Mouse (Mus musculus): Measurements from ENCODE around the gene Cyp4f13.

The Cyp4f13 gene

DNA sequence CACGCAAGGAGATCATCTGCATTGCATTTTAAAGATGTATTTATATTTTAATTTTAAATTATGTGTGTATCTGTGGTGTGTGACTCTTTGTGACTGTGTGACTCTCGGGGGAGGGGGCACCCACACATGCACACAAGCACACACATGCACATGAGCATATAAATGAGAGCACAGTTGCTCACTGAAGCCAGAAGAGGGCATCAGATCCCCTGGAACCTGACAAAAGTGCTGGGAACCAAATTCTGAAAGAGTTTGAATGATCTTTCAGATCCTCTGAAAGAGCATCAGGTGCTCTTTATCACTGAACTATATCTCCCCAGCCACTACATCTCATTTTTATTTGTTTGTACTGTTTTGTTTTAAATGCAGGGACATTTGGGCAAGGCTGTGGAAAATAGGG lies 42.8 kb downstream of the Cyp4f13 start:
- DNase-seq = no peak

DNA sequence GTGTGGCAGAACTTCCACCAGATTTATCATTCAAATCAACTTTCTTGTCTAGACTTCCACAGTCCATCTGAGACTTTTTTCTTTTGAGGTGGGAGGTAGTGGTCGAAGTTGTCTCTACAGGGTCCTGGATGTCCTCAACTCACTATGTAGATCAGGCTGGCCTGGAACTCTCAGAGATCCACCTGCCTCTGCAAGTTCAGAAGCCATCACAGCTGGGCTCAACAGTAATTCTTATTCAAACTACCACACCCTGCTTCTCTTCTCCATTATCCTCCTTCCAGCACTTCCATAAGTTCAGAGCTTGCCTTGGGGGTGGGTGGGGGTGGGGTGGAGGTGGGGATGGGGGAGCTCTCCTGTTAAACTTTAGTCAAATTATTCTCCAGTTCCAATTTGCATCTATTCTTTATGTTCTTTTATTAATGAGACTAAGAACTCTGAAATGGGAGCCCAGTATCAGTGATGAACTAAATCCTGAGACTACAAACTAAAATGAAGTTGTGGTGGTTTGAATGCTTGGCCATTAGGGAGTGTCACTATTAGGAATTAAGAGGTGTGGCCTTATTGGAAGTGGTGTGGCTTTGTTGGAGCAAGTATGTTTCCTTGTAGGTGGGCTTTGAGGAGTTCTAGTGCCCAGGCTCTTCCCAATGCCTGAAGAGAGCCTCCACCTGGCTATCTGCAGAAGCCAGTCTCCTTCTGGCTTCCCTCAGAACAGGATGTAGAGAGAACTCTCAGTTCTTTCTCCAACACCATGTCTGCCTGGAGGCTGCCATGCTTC lies 45.3 kb downstream of the Cyp4f13 start:
- DNase-seq = no peak

DNA sequence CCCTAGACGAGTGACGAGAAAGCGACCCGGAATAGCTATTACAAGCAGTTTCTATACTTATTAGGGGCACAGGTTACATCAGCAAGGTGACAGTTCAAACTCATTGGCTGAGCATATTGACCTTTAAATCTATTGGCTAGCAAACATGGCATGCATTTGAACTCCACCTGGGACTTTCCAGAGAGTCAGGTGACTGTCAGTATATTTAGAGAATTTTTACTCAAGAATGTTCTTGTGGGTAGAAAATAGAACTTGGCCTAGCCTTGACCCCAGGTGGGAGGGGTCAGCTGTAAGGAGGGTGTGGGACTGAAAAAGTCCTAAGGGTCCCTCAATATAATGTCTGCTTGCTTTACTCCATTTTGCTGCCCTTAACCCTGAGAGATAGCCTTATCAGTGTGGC lies 51.8 kb downstream of the Cyp4f13 start:
- DNase-seq = no peak

DNA sequence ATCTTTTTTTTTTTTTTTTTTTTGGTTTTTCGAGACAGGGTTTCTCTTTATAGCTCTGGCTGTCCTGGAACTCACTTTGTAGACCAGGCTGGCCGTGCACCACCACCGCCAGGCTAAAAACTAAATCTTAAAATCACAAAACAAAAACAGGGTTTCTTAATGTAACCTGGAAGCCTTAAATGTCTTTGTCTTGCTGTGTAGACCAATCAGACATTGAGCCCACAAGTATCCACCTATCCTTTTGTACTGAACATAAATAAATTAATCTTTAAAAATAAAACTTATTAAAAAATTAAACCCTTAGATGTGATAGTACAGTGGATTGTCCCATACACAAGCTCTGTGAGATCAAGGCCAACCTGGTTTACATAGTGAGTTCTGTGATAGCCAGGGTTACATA lies 53.3 kb downstream of the Cyp4f13 start:
- no peak for DNase-seq

DNA sequence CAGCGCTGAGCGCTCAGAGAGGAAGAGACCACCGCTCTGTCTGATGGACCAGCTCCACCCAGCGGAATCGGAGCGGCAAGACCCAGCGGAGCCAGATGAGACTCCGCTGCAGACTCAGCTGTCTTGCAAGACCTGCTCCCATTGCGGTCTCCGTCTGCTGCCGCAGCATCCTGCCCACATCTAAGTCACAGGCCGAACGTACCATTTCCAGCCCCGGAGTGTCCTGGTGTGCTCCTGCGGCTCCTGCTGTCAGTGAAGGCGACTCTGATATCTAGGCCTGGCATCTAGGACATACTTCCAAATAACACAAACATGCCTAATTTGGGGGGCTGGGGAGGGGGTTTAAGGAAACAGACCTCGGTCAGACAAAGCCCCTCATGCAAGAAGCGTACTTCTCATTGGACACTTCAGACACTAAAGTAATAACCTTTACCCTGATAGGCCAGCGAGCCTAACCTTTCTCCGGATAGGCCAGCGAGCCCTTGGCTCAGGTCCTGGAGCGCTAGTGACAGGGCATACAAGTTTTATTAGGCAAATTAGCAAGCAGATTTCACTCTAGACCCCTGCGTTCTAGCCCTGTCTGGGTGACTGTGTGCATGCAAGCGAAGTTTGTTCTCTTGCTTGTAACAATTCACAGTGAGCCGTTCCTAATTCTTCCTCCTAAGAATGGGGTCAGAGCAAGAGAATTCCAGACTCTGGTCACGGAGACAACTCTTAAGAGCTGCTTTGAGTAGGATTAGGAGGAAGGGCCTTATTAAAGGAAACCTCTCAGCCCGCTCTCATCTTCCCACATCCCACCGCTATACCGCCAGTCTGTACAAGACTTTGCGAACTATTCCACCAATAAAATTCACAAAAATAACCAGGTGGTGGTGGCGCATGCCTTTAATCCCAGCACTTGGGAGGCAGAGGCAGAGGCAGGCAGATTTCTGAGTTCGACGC lies 55.7 kb downstream of the Cyp4f13 start, which contains the start of gene Zfp870:
Gene Zfp870 (minus strand): TSS at position 404 of the 942 bp plus-strand sequence.
- peak; percentile 71 to 78 for DNase-seq

DNA sequence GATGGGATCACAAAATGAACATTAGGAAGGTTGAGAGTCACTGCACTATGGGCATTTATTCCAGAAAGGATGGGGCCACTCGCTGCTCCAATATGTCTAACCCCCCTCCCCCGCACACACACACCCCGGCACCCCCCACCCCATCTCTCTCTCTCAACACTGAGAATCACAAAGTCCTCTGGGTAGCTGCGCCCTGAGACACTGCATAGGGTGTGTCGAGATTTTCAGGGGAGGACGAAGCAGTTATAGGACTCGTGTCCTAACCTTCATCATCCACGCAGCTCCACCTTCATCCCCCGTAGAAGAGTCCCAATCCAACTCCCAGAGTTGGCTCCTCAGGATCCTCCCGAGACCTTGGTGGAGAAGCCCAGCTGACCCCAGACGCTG lies 56.4 kb downstream of the Cyp4f13 start:
- no peak for DNase-seq

DNA sequence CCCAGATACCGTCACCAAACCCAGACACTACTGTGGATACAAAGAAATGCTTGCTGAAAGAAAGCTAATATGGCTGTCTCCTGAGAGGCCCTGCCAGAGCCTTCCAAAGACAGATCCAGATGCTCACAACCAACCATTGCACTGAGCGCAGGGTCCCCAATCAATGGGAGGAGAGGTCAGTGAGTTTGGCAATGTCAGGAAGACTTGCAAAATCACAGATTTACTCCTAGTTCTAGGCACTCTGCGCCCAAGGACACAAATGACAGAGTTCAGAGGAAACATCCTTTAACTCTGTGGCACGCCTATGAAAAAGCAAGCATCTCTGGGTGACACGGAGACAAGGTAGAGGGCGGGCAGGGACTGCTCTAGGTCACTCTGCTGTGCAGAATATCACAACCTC lies 57.6 kb downstream of the Cyp4f13 start:
- DNase-seq = no peak

DNA sequence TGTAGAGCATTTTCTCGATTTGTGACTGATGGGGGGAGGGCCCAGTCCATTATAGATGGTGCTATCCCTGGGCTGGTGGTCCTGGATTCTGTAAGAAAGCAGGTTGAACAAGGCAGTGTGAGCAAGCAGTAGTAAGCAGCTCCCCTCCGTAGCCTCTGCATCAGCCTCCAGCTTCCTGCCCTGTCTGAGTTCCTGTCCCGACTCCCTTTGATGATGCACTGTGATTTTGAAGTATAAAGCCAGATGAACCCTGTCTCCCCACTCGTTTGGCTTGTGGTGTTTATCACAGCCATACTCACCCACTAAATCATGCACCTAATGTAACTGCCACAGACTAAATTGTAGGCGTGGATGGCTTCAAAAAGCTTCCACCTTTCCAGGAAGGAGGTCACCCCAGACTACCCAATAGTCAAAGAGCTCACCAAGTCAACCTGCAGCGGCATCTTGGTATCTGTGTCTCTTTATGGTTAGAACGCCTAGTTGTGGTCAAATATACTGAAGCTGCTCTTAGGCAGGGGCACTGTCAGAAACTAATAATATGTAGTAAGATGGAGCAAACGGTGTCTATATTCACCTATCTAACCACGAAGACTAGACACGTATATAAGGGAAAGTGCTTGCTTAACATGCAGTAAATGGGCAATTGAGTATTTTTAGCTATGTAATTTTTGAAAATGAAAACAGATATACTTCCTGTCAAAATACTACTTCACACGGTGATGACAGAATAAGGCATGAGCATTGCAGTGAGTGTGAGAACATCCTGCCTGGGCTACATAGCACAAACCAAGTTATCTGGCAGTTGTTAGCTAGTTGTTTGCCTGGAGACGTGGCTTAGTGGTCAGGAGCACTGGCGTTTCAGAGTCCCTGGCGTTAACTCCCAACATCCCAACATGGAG lies 66.6 kb downstream of the Cyp4f13 start:
- no peak for DNase-seq

DNA sequence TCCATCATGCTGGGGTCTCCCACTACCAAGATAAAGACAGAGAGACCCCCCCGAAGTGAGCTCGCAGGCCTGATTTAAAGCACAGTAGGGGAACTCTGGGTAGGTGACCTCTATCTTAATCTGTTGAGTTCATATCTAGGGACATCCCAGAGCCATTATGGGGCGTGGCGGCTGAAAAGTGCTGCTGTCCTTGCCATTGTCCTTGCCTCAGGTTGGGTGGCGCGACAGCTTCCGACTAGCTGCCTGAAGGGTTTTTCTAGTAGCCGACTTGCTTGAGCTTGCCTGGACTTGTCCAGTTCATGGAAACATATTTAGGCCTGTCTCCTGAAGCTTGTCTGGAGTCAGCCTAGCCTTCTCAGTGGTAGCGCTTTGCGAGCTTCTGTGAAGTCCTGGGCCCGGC lies 68.4 kb downstream of the Cyp4f13 start:
- no peak for DNase-seq

DNA sequence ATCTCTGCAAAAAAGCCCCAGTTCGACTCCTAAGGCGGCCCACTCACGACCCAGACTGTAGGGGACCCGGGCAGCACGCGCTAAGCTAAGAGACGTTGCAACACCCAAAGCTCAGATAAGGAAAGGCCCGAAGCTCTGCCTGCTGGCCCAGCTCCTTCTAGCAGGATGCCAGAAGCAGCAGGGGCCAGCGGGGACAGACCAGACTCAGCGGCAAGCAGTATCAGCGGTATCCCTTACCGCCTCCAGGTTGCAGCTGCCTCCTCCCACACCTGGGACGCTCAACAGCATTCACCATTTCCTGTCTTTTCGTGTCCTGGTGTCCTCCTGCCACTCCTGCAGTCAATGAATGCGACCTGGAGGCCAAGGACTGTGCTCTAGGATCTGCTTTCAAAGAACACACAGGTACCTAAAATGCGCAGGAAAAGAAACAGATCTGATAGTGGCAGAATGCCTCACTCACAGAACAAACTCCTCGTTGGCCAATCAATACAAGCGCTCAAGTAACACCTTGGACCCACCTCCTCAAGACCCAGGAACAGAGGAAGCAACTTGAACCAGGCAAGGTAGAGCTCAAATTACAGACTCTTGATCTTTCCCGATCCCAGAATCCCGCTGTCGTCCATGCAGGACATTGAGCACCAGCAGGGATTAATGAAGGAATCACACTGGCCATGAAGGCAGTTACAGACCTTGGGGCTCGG lies 69.6 kb downstream of the Cyp4f13 start:
- no peak for DNase-seq

Measured in thymus, adult 18-20 months (tissue).